Mouse (Mus musculus): ENCODE data around the gene Dio2. TPM values are rescaled to one million over a fixed set of nuclear protein-coding genes. Genes with fewer than 3 reads are reported as not detected.

Gene Dio2
- not detected in 2 replicates for total RNA-seq (2012; rRNA removed)
- total RNA-seq (2014; rRNA removed): not detected in 2 replicates
- polyA plus RNA-seq (2012; ENCODE audit: insufficient read length, low read depth): not detected in 2 replicates

- in situ Hi-C loops (cut with MboI; ENCODE audit: low pct_ligation_motif_present, low pct_unique_long_range_greater_than_20kb, low sequenced_read_pairs): loop anchor here (25.0 kb wide), 2 partner anchors 176 to 349 kb away; no protein-coding TSS in a partner anchor
- H3K27me3 ChIP-seq (replicated peaks): no peaks in the 10 kb centered on the region
- no peaks in the 10 kb centered on the region for H3K36me3 ChIP-seq (replicated peaks in 1 of 2; ENCODE audit: control insufficient read depth in 1 of 2, insufficient read depth in 1 of 2, low read length in 1 of 2)
- no peaks in the 10 kb centered on the region for H3K79me2 ChIP-seq (replicated peaks; ENCODE audit: control insufficient read depth, extremely low read depth, insufficient read depth, poor library complexity, severe bottlenecking)
- peak within 1 kb of the TSS; percentile 99 for H3K4me2 ChIP-seq (ENCODE audit: insufficient read depth, low read depth, poor library complexity, severe bottlenecking)
- dilution Hi-C loops (cut with MboI; ENCODE audit: extremely low pct_ligation_motif_present, extremely low pct_unique_long_range_greater_than_20kb, low sequenced_read_pairs): no loop called here
- H3K9me3 ChIP-seq (replicated peaks; ENCODE audit: low read length): no peaks in the 10 kb centered on the region
- no peak within 1 kb of the TSS for H3K27ac ChIP-seq (ENCODE audit: insufficient read depth, low read depth)
- peaks cover 0 to 13% of the 10 kb centered on the region in 2 experiments; a peak in 2 of 4 replicates for H3K4me1 ChIP-seq (ENCODE audit: control insufficient read depth in 1 of 2, insufficient read depth in 2 of 2)
- H3K9ac ChIP-seq (ENCODE audit: insufficient read depth, low read depth): peak within 1 kb of the TSS; percentile 56
- DNase-seq (ENCODE audit: extremely low read depth): no peak
- peak within 1 kb of the TSS in 2 of 3 experiments; percentile 30 to 60 for H3K4me3 ChIP-seq (replicated peaks in 1 of 3; ENCODE audit: low read depth in 2 of 3, low read length in 2 of 3, poor library complexity in 1 of 3)
- no peak for TF ChIP-seq MAZ (IDR thresholded peaks at IDR 0.05; ENCODE audit: low read depth, low read length)
- no peak for TF ChIP-seq RAD21 (IDR thresholded peaks at IDR 0.05; ENCODE audit: low read depth, low read length)
- no peak for TF ChIP-seq POLR2A (IDR thresholded peaks at IDR 0.05; ENCODE audit: low read depth, low read length)
- no peak for TF ChIP-seq ELF1 (IDR thresholded peaks at IDR 0.05; ENCODE audit: low read depth, low read length)
- TF ChIP-seq JUND (conservative IDR thresholded peaks at IDR 0.05; ENCODE audit: low read depth, low read length): no peak
- no peak for TF ChIP-seq JUN (IDR thresholded peaks at IDR 0.05; ENCODE audit: insufficient read depth, low read depth, low read length)
- TF ChIP-seq ZC3H11A (IDR thresholded peaks at IDR 0.05; ENCODE audit: low read depth, low read length): no peak
- no peak for TF ChIP-seq POLR2AphosphoS2 (IDR thresholded peaks at IDR 0.05; ENCODE audit: low read depth, low read length)
- TF ChIP-seq ETS1 (conservative IDR thresholded peaks at IDR 0.05; ENCODE audit: low read depth, low read length): no peak
- no peak for TF ChIP-seq GABPA (IDR thresholded peaks at IDR 0.05; ENCODE audit: insufficient replicate concordance, low read depth, low read length)
- TF ChIP-seq USF2 (conservative IDR thresholded peaks at IDR 0.05; ENCODE audit: low read depth, low read length): no peak
- TF ChIP-seq ZKSCAN1 (IDR thresholded peaks at IDR 0.05; ENCODE audit: borderline replicate concordance, low read depth, low read length): no peak
- no peak for TF ChIP-seq EP300 (IDR thresholded peaks at IDR 0.05; ENCODE audit: low read length)
Observed at GRCm38 (mm10) chr12:90738388-90739223, at the start of gene Dio2. Gene Dio2 (minus strand): TSS chr12:90738438.

GRCm38 (mm10) chr12:90781438-90781837 is 43.2 kb upstream of the Dio2 start:
- no peak overlapping the region for H3K27ac ChIP-seq (ENCODE audit: insufficient read depth, low read depth)
- DNase-seq (ENCODE audit: extremely low read depth): peak; percentile 37
- H3K9ac ChIP-seq (ENCODE audit: insufficient read depth, low read depth): no peak overlapping the region
- no peaks in the 10 kb centered on the region for H3K79me2 ChIP-seq (replicated peaks; ENCODE audit: control insufficient read depth, extremely low read depth, insufficient read depth, poor library complexity, severe bottlenecking)
- TF ChIP-seq CHD2 (IDR thresholded peaks at IDR 0.05; ENCODE audit: low read length) (no peak), JUN (IDR thresholded peaks at IDR 0.05; ENCODE audit: insufficient read depth, low read depth, low read length) (peak; percentile 15; the same call in 1 of the 2 replicates), BHLHE40 (IDR thresholded peaks at IDR 0.05; ENCODE audit: low read depth, low read length) (peak; percentile 26; the same call in 1 of the 2 replicates), IRF4 (IDR thresholded peaks at IDR 0.05; ENCODE audit: low read depth, low read length) (0 out of 2 replicates have a peak, but pooled peaks have one; percentile 14)
- H3K36me3 ChIP-seq (replicated peaks in 1 of 2; ENCODE audit: control insufficient read depth in 1 of 2, insufficient read depth in 1 of 2, low read length in 1 of 2): no peaks in the 10 kb centered on the region
- no peak overlapping the region for H3K4me2 ChIP-seq (ENCODE audit: insufficient read depth, low read depth, poor library complexity, severe bottlenecking)
- H3K4me1 ChIP-seq (ENCODE audit: control insufficient read depth in 1 of 2, insufficient read depth in 2 of 2): no peaks in the 10 kb centered on the region
- no peaks in the 10 kb centered on the region for H3K9me3 ChIP-seq (replicated peaks; ENCODE audit: low read length)
- H3K4me3 ChIP-seq (replicated peaks in 1 of 3; ENCODE audit: low read depth in 2 of 3, low read length in 2 of 3, poor library complexity in 1 of 3): no peak overlapping the region
- in situ Hi-C loops (cut with MboI; ENCODE audit: low pct_ligation_motif_present, low pct_unique_long_range_greater_than_20kb, low sequenced_read_pairs) (no loop called here), dilution Hi-C loops (cut with MboI; ENCODE audit: extremely low pct_ligation_motif_present, extremely low pct_unique_long_range_greater_than_20kb, low sequenced_read_pairs) (no loop called here)
- no peaks in the 10 kb centered on the region for H3K27me3 ChIP-seq (replicated peaks)
